Mouse (Mus musculus): ENCODE results near the gene Lamc1.
"Not testable (repeated sequence)": the region's sequence is repeated elsewhere in the genome, so short reads cannot be mapped to it uniquely, and the experiment has no call there.

Gene Lamc1

GRCm38 (mm10) chr1:153299436-153299835 is 33.1 kb downstream of the Lamc1 start:
- DNase-seq (ENCODE audit: inconsistent ontology term), result not testable (repeated sequence)

DNA sequence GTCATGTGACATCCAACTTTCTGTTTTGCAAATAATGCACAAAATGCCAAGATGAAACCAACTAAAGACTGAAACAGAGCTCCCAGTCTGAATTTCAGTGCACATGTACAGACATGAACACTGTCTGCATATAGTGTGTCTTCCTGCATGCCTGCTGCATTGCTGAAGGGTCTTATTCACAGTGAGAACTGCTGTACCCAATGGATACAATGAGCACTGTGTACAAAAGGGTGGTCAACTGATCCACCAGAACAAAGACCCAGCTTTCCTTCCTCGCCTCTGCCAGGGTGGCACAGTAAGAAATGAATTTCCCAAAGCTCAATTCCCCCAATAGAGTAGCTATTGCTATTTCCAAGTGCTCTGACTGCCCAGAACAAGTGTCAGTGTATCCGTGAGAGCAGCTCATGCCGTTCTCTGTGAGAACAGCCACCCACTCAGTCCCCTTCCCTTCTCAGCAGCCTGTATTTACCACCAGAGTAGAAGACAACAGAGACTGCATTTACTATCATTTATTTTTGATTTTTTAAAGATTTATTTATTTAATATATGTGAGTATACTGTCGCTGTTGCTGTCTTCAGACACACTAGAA is 34.7 kb downstream of the Lamc1 start:
- not testable (repeated sequence) for DNase-seq (ENCODE audit: inconsistent ontology term)

GRCm38 (mm10) chr1:153296035-153296434 is 36.6 kb downstream of the Lamc1 start:
- no peak for DNase-seq (ENCODE audit: inconsistent ontology term)

- no peak for DNase-seq (ENCODE audit: inconsistent ontology term)
These were observed 39.7 kb downstream of the Lamc1 start for GRCm38 (mm10) chr1:153292892-153293291.

GRCm38 (mm10) chr1:153292202-153292601 is 40.4 kb downstream of the Lamc1 start:
- peak; percentile 73 for DNase-seq (ENCODE audit: inconsistent ontology term)

- DNase-seq (ENCODE audit: inconsistent ontology term), result no peak
These were observed 41.2 kb downstream of the Lamc1 start for GRCm38 (mm10) chr1:153291416-153291815.

DNA sequence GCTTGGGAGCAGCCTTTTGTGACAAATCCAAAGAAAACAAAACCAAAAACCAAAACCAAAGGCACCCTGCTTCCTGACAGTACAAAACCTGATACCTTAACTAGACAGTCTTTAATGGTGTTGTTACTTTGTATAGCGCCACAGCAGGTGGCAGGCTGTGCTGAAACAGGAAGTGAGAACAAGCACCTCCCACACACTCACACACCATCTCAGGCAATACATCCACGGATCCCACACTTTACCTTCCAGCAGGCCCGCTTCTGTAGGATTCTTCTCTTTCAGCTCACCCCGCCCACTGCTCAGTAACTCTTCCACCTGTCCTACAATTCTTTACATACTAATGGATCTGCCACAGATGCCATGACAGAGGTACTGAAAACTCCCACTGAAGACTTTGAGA is 44.6 kb downstream of the Lamc1 start:
- DNase-seq (ENCODE audit: inconsistent ontology term), result no peak

- DNase-seq (ENCODE audit: inconsistent ontology term), result no peak
These were observed 45.1 kb downstream of the Lamc1 start for GRCm38 (mm10) chr1:153287443-153287842.

- no peak for DNase-seq (ENCODE audit: inconsistent ontology term)
These were observed 46.4 kb downstream of the Lamc1 start for GRCm38 (mm10) chr1:153286216-153286615.

GRCm38 (mm10) chr1:153285188-153285587 is 47.4 kb downstream of the Lamc1 start:
- DNase-seq (ENCODE audit: inconsistent ontology term), result no peak

GRCm38 (mm10) chr1:153282342-153282975 is 50.1 kb downstream of the Lamc1 start:
- no peak for DNase-seq (ENCODE audit: inconsistent ontology term)

DNA sequence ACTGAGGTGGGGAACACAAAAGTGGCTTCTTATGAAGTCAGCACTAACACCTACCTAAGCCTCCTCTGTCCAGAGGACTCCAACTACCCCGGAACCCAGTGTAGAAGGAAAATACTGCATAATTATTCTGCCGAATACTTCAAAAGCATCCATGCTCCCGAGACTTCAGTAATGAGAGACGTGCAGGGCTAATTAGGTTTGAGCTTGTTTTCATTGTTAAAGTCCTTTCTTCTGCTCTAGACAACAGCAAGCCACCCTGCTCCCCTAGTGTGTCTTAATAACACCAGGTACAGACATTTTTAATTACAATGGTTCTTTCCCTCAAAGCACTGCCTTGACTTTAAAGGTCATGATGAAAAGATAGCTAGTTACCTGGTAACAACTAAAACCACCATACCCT is 51.1 kb downstream of the Lamc1 start:
- no peak for DNase-seq (ENCODE audit: inconsistent ontology term)

- no peak for DNase-seq (ENCODE audit: inconsistent ontology term)
These were observed 52.2 kb downstream of the Lamc1 start for GRCm38 (mm10) chr1:153280411-153280810.

DNA sequence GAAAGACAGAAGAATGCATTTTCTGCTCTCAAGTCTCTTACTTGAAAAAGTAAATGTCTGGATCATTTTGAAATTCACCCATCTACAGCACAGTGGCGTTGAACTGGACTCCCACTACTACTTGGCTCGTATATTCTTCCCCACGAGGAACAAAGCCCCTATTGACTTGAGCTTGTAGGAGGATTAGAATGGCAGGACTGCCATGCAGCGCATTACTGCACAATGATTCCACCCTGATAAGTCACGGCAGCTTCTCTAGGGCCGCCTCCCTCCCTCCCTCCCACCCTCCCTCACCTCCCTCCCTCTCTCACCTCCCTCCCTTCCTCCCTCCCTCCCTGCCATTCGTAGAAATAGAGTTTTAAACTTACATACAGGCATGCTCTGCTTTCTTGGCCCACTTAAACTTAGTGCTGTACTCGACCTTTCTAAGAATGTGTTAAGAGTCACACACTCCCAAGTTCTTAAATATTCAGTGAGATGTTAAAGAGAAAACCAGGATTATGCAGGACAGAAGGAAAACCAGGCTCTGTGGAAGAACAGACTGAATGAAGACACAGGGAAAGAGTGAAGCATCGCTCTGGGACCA is 54.5 kb downstream of the Lamc1 start:
- DNase-seq (ENCODE audit: inconsistent ontology term), result peak; percentile 77

- DNase-seq (ENCODE audit: inconsistent ontology term), result no peak
These were observed 57.1 kb downstream of the Lamc1 start for GRCm38 (mm10) chr1:153275466-153275865.

- DNase-seq (ENCODE audit: inconsistent ontology term), result no peak
These were observed 58.0 kb downstream of the Lamc1 start for GRCm38 (mm10) chr1:153274611-153275010.

GRCm38 (mm10) chr1:153273657-153274056 is 58.9 kb downstream of the Lamc1 start:
- DNase-seq (ENCODE audit: inconsistent ontology term), result no peak

DNA sequence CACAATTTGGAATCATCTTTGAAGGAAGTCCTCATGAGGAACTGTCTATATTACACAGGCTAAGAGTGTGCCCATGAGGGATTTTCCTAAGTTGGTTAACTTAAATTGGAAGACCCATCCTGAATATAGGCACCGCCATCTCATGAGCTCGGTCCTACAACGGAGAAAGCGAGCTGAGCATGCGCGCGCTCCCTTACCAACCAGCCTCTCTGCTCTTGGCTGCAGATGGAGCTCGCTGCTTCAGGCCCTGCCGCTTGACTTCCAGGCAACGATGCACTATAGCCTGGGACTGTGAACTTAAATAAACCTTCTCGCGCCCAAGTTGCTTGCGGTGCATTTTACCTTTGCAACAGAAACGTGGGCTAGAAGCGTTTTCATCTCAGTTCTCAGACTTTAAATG is 61.8 kb downstream of the Lamc1 start:
- DNase-seq (ENCODE audit: inconsistent ontology term), result no peak

DNA sequence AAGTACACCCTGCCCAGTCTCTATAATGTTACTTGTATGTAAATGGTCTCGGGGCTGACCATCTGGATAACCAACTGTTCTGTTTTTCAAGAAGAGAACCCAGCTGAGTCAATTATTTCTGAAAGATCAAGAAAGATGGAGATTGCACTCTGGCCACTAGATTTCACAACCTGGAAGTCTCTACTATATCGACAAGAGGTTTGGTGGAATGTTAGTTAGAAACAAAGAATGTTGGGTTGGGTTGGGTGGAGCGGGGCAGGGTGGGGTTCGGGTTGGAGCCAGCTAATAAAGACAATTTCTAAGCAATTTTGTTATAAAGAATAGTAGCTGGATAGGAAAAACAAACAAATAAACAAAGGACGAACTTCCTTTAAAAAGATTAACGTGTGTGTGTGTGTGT is 62.9 kb downstream of the Lamc1 start:
- DNase-seq (ENCODE audit: inconsistent ontology term), result no peak

DNA sequence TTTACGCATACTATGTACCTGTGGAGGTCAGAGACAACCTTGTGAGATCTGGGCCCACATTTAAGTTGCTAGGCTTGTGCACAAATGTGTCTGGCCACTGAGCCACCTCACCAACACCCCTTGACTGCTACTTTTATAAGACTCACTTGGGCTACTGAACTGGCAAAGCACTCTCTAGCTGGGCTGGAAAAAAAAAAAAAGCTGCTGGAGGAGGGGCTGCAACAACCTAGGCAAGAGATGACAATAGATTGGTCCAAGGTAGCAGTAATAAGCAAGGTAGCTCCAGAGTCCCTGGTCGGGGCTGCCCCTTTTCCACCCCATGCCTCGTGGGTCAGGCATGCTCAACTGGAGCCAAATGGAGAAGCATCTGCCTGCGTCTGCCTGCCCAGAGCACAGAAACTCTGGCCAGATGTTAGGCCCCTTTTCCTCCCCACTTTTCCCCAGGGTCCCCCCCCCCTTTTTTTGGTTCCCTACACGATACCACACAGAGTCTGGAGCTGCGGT is 63.7 kb downstream of the Lamc1 start:
- no peak for DNase-seq (ENCODE audit: inconsistent ontology term)

- DNase-seq (ENCODE audit: inconsistent ontology term), result no peak
These were observed 64.3 kb downstream of the Lamc1 start for GRCm38 (mm10) chr1:153268306-153268705.

DNA sequence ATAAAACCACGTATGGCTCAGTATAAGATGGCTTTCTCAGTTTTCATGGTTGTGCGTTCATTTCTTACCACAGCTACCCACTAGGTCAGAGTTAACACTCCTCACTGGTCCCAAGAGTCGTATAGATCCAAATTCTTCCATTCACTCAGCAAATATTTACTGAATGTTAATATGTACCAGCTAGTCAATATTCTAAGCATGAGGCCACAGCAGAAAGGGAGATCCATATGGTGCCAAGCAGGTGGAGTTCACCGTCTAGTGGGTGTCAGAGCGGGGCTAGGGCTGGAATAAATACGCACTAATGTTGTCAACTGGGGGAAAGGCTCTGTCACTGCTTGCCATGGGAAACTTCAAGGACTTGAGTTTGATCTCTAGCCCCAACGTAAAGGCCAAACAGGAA is 64.9 kb downstream of the Lamc1 start:
- DNase-seq (ENCODE audit: inconsistent ontology term), result no peak

DNA sequence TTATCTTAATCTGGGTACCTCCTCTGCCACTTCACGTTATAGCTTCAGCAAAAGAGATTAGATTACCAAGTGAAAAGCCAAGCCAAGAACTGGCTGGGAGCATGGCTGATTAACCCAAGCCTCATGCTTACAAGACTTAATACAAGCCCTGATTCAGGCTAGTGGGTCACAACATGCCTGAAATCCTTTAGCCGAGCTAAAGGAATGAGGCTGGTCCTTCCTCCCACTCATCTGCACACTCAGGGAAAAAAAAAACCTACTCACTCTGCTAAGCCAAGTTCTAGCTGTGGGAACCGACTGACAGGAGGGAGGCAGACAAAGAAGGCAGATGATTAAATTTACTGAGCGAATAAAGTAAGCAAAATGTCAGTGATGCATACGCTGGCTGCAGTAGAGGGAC is 65.7 kb downstream of the Lamc1 start:
- DNase-seq (ENCODE audit: inconsistent ontology term), result peak; percentile 90

Data from Muller cell, postnatal 12 days (primary cell).